Mouse (Mus musculus) sigmoid colon, adult 10 weeks (tissue): Measurements from ENCODE around the gene Olfr1282. TPM values are rescaled to one million over a fixed set of nuclear protein-coding genes. Genes with fewer than 3 reads are reported as not detected.

Source experiments
- polyA plus RNA-seq: library from polyadenylated mRNA; stranded (reverse); fragments of 350-450 nt; fragmentation: Illumina TruSeq; extraction: RNeasy Lipid Tissue Mini Kit (QIAGEN cat#74804); gene quantifications from one replicate; pipeline ENCODE4 v1.2.3, GENCODE M21; 2014; ENCODE audit warnings: low read depth, low replicate concordance

Gene Olfr1282
- not detected for polyA plus RNA-seq

DNA sequence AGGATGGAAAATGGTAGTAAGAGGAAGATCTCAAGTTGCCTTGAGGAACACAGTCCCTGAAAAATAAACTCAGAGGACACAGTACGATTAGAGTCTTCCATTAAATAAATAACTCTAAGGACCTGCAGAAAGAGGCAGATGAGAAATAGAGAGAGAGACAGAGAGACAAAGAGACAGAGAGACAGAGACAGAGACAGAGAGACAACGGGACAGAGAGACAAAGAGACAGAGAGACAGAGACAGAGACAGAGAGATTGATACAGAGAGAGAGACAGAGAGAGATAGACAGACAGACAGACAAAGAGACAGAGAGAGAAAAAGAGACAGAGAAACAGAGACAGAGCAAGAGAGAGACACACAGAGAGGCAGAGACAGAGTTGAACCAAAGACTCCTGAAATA lies at the start of gene Olfr1282:
Olfr1282 (minus strand) TSS at position 101 of the 400 bp plus-strand sequence.

DNA sequence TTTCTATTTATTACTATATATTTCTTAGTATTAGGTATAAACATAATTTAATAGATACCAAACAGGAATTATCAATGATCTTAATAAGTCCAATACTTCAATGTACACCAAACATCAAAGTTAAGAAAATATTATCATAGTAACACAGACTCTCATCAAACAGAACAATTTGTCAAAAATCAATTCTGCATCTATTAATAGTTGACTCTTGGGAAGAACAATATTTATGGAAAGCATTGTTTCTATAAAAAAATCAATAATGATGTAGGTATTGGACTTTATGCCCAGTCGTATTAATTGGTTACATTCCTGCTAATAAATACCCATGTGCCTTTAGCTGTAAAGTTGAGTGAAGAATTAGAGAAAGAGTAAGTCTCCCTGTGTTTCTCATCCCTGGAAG lies 39.3 kb upstream of the Olfr1282 start, which contains the start of gene Olfr1284:
Olfr1284 (plus strand) TSS at position 301 of the 400 bp plus-strand sequence.

DNA sequence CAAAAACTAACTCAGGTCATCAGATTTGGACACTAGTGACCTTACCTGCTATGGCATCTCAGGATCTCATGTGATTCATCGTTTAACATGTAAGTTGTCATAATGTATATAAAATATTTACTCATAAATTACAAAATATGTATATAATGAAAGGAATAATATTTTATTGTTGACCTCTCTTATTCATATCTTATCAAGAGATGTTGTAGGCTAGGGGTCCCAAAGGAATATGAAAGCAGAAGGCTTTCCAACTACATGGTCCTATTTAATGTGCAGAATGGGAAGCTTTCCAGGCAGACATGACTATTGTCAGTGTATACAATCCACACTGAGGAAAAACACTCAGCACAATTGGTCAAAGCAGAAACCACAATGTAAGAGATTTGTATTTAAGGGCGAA lies 30.6 kb upstream of the Olfr1282 start, which contains the start of gene Olfr1283:
Olfr1283 (plus strand) TSS at position 301 of the 400 bp plus-strand sequence.

DNA sequence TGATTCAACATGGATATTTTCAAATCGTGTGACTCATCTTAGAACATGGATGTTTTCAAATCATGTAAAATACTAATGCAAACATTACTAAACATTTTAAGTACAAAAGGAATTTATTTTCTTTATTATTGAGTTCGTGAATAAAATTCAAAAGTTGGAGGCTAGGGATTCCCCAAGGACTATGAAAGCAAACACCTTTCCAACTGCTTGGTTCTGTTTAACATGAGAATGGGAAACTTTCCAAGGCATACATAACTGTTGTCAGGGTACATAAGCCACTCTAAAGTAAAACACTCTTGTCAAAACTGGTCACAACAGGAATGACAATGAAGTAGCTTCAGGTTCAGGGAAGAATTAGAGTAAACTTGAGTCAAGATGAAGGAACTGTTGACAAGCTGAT lies 9.7 kb downstream of the Olfr1282 start, which contains the start of gene Olfr1281:
Olfr1281 (plus strand) TSS at position 301 of the 400 bp plus-strand sequence.

DNA sequence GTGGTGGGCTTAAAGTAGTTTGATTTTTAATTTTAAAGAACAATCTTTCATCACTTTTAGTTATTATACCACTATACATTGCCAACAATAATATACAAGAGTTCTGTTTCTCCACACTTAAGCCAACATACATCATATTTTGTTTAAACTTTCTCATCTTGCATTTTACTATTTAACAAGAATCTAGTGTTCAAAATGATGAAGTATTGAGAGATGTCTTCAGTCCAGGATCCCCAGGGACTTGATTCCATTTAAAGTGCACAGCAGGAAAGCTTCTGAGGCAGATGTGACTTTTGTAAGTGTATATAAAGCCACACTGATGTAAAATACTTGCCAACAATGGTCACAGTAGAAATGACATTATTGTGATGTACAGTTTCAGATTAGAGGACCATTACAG lies 22.2 kb downstream of the Olfr1282 start, which contains the start of gene Olfr1280:
Olfr1280 (plus strand) TSS at position 301 of the 400 bp plus-strand sequence.

DNA sequence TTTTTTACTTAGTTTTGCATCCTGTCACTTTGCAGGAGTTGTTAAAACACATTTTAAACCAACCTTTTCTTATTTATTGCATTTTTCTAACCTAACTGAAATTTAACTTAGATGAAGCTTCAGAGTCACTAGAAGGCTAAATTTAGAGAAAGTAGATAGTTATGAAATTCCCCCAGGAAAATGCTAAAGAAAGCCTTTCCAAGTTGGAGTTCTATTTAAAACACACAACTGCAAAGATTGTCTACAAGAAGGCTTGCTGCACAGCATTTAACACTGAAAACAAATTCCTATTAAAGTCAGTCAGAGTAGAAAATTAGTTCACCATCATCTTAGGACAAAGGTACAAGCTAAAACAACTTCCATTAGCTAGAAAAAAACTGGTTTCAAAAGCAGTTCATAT lies 35.5 kb downstream of the Olfr1282 start, which contains the start of gene Olfr1279:
Olfr1279 (plus strand) TSS at position 262 of the 400 bp plus-strand sequence.

DNA sequence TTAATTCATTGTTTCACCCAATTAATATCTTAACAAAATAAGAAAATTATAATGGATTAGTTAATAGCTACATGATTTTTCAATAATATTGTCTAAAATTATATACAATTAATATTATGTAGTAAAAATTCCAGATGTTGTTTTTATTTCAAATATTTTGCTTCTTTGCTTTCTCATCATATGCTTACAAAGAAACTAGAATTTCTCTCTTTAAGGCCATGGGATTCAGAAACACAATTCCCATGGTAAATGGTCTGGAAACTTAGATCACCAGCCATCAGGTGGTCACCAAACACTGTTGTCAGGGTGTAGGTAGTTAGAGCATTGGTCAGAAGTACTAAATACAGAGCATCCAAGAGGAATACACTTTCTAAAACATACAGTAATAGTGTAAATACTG lies 46.0 kb downstream of the Olfr1282 start, which contains the start of gene Olfr1278:
Olfr1278 (plus strand) TSS at position 301 of the 400 bp plus-strand sequence.

Other genes with a start within 250 kb of the Olfr1282 start
- not detected for gene Gm13941, start 230.1 kb downstream of the Olfr1282 start, polyA plus RNA-seq
- not detected for gene Gm15130, start 183.1 kb downstream of the Olfr1282 start, polyA plus RNA-seq
- gene 4930430A15Rik, start 106.5 kb downstream of the Olfr1282 start, polyA plus RNA-seq, result not detected
- gene Olfr1275, start 100.8 kb downstream of the Olfr1282 start, polyA plus RNA-seq, result not detected
- gene Olfr1276, start 81.6 kb downstream of the Olfr1282 start, polyA plus RNA-seq, result not detected
- gene Olfr1277, start 62.0 kb downstream of the Olfr1282 start, polyA plus RNA-seq, result not detected
- gene Olfr1278, start 45.9 kb downstream of the Olfr1282 start, polyA plus RNA-seq, result not detected
- not detected for gene Olfr1279, start 35.4 kb downstream of the Olfr1282 start, polyA plus RNA-seq
- gene Olfr1280, start 22.1 kb downstream of the Olfr1282 start, polyA plus RNA-seq, result not detected
- not detected for gene Olfr1281, start 9.6 kb downstream of the Olfr1282 start, polyA plus RNA-seq
- not detected for gene Olfr1283, start 30.7 kb upstream of the Olfr1282 start, polyA plus RNA-seq
- gene Olfr1284, start 39.4 kb upstream of the Olfr1282 start, polyA plus RNA-seq, result not detected
- gene Olfr1286, start 87.0 kb upstream of the Olfr1282 start, polyA plus RNA-seq, result not detected
- not detected for gene Olfr1287, start 113.1 kb upstream of the Olfr1282 start, polyA plus RNA-seq
- gene Olfr1288, start 138.0 kb upstream of the Olfr1282 start, polyA plus RNA-seq, result not detected
- gene Olfr1289, start 144.7 kb upstream of the Olfr1282 start, polyA plus RNA-seq, result not detected
- not detected for gene Olfr1290, start 157.8 kb upstream of the Olfr1282 start, polyA plus RNA-seq
- not detected for gene Olfr1291-ps1, start 161.1 kb upstream of the Olfr1282 start, polyA plus RNA-seq
- gene Olfr1293-ps, start 189.1 kb upstream of the Olfr1282 start, polyA plus RNA-seq, result not detected
- not detected for gene Olfr1294, start 204.2 kb upstream of the Olfr1282 start, polyA plus RNA-seq
- not detected for gene Olfr1295, start 233.6 kb upstream of the Olfr1282 start, polyA plus RNA-seq